Mouse (Mus musculus) embryo, embryonic 11.5 days (tissue): ENCODE measurements at regions not wholly inside any gene's neighbourhood (a gene's known extent, or its start where the extent isn't known, plus 50 kb on each side); places are given as distances from the start of the nearest gene placed in this dataset.

Source experiments
- DNase-seq: peaks from one replicate; pipeline ENCODE4 v3.0.0-alpha.2; 2012; ENCODE audit warnings: low read depth, low spot score

DNA sequence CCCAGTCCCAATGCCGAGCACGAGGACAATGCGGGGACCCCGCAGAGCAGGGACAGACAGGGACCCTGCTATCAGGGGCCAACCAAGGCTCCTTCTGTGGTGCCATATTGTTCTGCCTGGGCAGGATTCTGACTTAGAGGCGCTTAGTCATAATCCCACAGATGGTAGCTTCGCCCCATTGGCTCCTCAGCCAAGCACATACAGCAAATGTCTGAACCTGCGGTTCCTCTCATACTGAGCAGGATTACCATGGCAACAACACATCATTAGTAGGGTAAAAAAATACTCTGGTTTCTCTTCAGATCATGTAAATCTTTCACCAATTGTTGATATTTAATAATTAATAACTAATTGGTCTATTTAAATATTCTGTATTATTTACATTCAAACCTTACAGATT lies 2140.3 kb upstream of the Cdh20 start:
- DNase-seq, result peak; percentile 88

DNA sequence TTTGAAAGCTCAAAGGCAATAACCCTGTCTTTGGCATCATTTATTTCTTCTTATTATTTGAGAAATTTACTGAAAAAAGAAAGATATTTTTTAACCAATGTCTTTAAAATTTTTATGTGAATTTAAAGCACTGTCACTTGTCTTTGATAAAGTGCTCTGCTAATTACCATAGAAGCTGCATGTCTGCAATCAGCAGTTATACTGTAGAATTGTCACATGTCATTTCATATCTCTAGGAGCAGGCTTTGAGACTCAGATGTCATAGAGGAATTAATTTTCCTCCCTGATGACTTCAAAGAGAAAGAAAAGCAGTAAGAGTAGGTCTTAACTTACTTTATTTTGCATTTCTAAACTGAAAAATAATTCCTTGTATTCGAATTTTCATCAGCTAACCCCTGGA lies 2123.9 kb upstream of the Cdh20 start:
- no peak for DNase-seq

DNA sequence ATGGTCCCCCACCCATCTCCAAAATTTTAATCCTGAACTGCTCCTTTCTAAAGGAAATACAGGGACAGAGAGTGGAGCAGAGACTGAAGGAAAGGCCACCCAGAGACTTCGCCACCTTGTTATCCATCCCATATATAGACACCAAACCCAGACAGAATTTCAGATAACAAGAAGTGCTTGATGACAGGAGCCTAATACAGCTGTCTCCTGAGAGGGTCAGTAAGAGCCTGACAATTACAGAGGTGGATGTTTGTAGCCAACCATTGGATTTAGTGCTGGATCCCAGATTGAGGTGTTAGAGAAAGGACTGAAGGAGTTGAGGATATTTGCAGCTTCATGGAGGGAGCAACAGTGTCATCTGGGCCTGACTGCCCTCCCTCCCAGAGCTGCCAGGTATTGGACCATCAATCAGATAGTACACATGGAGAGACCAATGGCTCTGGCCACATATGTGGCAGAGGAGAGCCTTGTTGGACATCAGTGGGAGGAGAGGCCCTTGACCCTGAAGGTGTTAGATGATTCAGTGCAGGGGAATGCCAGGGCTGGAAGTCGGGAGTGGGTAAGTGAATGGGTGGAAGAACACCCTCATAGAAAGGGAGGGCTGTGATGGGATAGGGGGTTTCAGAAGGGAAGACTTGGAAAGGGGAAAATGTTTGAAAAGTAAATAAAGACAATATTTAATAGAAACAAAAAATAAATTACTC lies 2080.8 kb upstream of the Cdh20 start:
- DNase-seq, result no peak

DNA sequence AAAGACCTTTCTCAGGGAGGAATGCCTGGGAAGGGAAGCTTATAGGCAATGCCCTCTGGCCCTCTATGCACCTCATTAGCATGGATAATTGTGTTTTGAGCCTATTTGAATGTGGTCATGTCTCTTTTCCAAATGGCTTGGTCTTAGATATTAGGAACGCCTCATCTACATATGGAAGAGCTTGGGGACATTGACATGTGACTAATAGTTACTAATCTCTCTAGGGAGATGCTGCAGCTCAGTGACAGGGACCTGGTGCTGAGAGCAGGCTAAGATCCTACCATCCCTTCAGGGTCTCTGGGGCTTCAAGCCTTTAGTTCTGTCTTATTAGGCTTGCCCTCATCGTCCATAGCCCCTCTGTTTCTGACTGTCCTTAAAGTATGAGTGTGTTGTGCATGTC lies 2051.9 kb upstream of the Cdh20 start:
- DNase-seq, result no peak

DNA sequence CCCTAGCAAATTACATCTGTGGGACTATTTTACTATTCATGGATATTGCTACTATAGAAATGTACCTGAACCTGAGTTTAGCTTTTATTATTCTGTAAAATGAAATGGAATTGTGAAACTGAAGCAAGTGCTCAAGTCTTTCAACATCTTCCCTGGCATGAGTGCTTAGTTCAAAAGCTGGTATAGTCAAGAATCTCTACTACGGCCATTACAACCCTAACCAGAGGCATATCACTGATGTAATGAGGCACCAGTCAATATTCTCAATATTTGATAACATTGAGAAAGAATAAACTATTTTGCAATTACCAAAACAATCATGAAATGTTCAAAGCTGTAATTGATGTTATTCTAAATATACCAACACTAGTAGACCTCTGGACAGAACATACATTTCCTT lies 2034.3 kb upstream of the Cdh20 start:
- DNase-seq, result no peak

DNA sequence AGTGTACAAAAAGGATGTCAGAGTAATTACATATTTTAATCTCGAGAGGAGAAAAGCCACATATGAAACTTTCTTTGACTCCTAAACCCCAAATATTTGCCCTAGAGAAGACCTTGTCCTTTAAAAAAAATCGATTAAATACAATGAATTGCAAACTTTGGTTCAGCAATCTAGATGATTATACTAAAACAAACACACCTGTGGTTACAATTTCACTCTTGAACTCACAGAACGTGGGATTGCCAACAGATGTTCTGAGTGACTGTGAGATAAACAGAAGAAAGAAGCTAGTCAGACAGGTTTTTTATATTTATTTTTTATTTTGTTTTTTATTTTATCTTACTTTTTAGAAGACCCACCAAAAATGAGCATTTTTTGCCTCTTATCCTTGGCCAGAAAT lies 2032.9 kb upstream of the Cdh20 start:
- no peak for DNase-seq

DNA sequence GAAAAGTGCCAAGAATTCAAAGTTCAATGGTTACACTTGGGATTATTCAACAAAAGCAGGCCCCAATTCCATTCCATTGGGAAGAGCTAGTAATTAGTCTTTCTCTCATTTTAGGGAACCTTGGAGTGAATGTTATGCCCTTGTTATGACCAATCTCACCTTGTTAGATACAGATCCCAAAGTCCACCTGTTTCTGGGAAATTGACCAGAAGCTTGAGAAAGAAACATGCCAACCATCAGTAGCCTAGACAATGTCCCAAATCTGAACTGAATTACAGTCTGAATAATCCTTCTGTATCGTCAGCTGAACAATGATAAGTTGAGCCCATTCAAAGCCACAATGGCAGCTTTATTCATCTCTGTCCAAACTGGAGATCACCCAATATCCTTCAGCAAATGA lies 2010.4 kb upstream of the Cdh20 start:
- no peak for DNase-seq
